ENCODE assay signal across 19 mouse cellular contexts in genomic region chr5:115626237-115626886, GRCm38 (mm10). TPM values are rescaled to one million over a fixed set of nuclear protein-coding genes. Genes with fewer than 3 reads are reported as not detected.
DNase-seq lines count a peak whose midpoint lies in the region; ATAC-seq and TF ChIP-seq lines count a peak whose summit lies in the region.
"Had no signal": no experiment of that assay in that cellular context is flagged by ENCODE, and none has a peak within 500 bp of the region (broad histone marks: within the 10 kb centered on the region; RNA-seq: fewer than 3 reads in every experiment).

No protein-coding gene starts in this region.

- DNase-seq in stomach, postnatal 0 days (ENCODE audit: low spot score), result no peak
- DNase-seq in yolk sac, embryonic 10.5 days (ENCODE audit: low spot score), result peak; percentile 9
- no peak for DNase-seq in testis, postnatal 10 days (ENCODE audit: low spot score)
- no peak for DNase-seq in right cerebral cortex, postnatal 10 days (ENCODE audit: low spot score in 2 of 2)
- DNase-seq: cerebellum, adult 18-20 months; gastrocnemius, postnatal 10 days; kidney, adult 11 months; kidney, postnatal 14 days; lung, postnatal 4 days; right cerebral cortex, postnatal 14 days; thymus, postnatal 4 days had no signal

- TF ChIP-seq EP300 in stomach, postnatal 0 days (optimal IDR thresholded peaks at IDR 0.05), result no peak

- H3K4me3 ChIP-seq in forebrain, embryonic 13.5 days, result no peak overlapping the region
- H3K4me3 ChIP-seq in forebrain, embryonic 12.5 days (replicated peaks), result no peak overlapping the region
- H3K4me3 ChIP-seq in stomach, embryonic 14.5 days (ENCODE audit: low read depth, low read length), result no peak overlapping the region
- H3K4me3 ChIP-seq in stomach, postnatal 0 days (ENCODE audit: low read depth, low read length), result no peak overlapping the region
- H3K4me3 ChIP-seq in liver, embryonic 15.5 days (replicated peaks), result peak overlapping the region; percentile 44
- H3K4me3 ChIP-seq: hindbrain, embryonic 13.5 days; midbrain, embryonic 15.5 days had no signal

- WGBS in forebrain, embryonic 13.5 days, result 89% methylated on average over 10 of the region's 10 CpGs
- WGBS in forebrain, embryonic 12.5 days, result 85% methylated on average over 10 of the region's 10 CpGs
- 86% methylated on average over 10 of the region's 10 CpGs for WGBS in stomach, embryonic 14.5 days
- WGBS in stomach, postnatal 0 days, result 81% methylated on average over 10 of the region's 10 CpGs
- 31% methylated on average over 10 of the region's 10 CpGs for WGBS in liver, embryonic 15.5 days (ENCODE audit: insufficient replicate concordance)

- peaks cover 10% of the 10 kb centered on the region for H3K4me1 ChIP-seq in forebrain, embryonic 13.5 days
- H3K4me1 ChIP-seq in forebrain, embryonic 12.5 days, result peaks cover 10% of the 10 kb centered on the region
- peaks cover 7% of the 10 kb centered on the region; the same call in 1 of the 2 replicates for H3K4me1 ChIP-seq in stomach, embryonic 14.5 days (ENCODE audit: control insufficient read depth, insufficient read depth, low read length)
- no peaks in the 10 kb centered on the region; the same call in 1 of the 2 replicates for H3K4me1 ChIP-seq in stomach, postnatal 0 days (replicated peaks; ENCODE audit: control insufficient read depth, insufficient read depth)
- peaks cover 79% of the 10 kb centered on the region for H3K4me1 ChIP-seq in liver, embryonic 15.5 days (replicated peaks)

- H3K27me3 ChIP-seq in forebrain, embryonic 13.5 days, result no peaks in the 10 kb centered on the region
- H3K27me3 ChIP-seq in forebrain, embryonic 12.5 days, result no peaks in the 10 kb centered on the region
- no peaks in the 10 kb centered on the region for H3K27me3 ChIP-seq in stomach, embryonic 14.5 days (ENCODE audit: control insufficient read depth, insufficient read depth, low read length)
- H3K27me3 ChIP-seq in stomach, postnatal 0 days (ENCODE audit: control insufficient read depth, insufficient read depth, low read length), result no peaks in the 10 kb centered on the region
- no peaks in the 10 kb centered on the region for H3K27me3 ChIP-seq in liver, embryonic 15.5 days
- H3K27me3 ChIP-seq: CH12.LX; hindbrain, embryonic 13.5 days; midbrain, embryonic 15.5 days had no signal

- no peak for TF ChIP-seq CTCF in stomach, postnatal 0 days (IDR thresholded peaks at IDR 0.05; ENCODE audit: low read depth)

- no peak overlapping the region for H3K4me2 ChIP-seq in forebrain, embryonic 13.5 days
- no peak overlapping the region for H3K4me2 ChIP-seq in forebrain, embryonic 12.5 days
- H3K4me2 ChIP-seq in stomach, embryonic 14.5 days (replicated peaks; ENCODE audit: low read depth, low read length), result no peak overlapping the region
- no peak overlapping the region for H3K4me2 ChIP-seq in stomach, postnatal 0 days (replicated peaks; ENCODE audit: low read depth)
- peak overlapping the region; percentile 78 for H3K4me2 ChIP-seq in liver, embryonic 15.5 days
- H3K4me2 ChIP-seq: hindbrain, embryonic 13.5 days; midbrain, embryonic 15.5 days had no signal

- 0 out of 2 replicates have a peak overlapping the region, but pooled peaks have one; percentile 6 for H3K9ac ChIP-seq in forebrain, embryonic 13.5 days
- H3K9ac ChIP-seq in forebrain, embryonic 12.5 days, result no peak overlapping the region
- no peak overlapping the region for H3K9ac ChIP-seq in stomach, embryonic 14.5 days (replicated peaks; ENCODE audit: low read depth, low read length)
- no peak overlapping the region for H3K9ac ChIP-seq in stomach, postnatal 0 days (ENCODE audit: low read length)
- peak overlapping the region; percentile 63 for H3K9ac ChIP-seq in liver, embryonic 15.5 days
- H3K9ac ChIP-seq: hindbrain, embryonic 13.5 days; midbrain, embryonic 15.5 days had no signal

- peaks cover 14% of the 10 kb centered on the region for H3K36me3 ChIP-seq in forebrain, embryonic 13.5 days (ENCODE audit: poor library complexity, severe bottlenecking)
- peaks cover 14% of the 10 kb centered on the region for H3K36me3 ChIP-seq in forebrain, embryonic 12.5 days (replicated peaks)
- peaks cover 8% of the 10 kb centered on the region; the same call in 1 of the 2 replicates for H3K36me3 ChIP-seq in stomach, embryonic 14.5 days (ENCODE audit: control insufficient read depth, insufficient read depth, low read length)
- no peaks in the 10 kb centered on the region for H3K36me3 ChIP-seq in stomach, postnatal 0 days (ENCODE audit: control insufficient read depth, insufficient read depth, low read length)
- H3K36me3 ChIP-seq in liver, embryonic 15.5 days (replicated peaks), result peaks cover 10% of the 10 kb centered on the region

- no peak for ATAC-seq in forebrain, embryonic 13.5 days
- no peak for ATAC-seq in forebrain, embryonic 12.5 days (ENCODE audit: low FRiP score)
- peak; percentile 42; the same call in 1 of the 2 replicates for ATAC-seq in stomach, embryonic 14.5 days (ENCODE audit: insufficient number of reproducible peaks, insufficient read depth, low FRiP score, low read depth)
- no peak for ATAC-seq in stomach, postnatal 0 days (ENCODE audit: low FRiP score, low TSS enrichment)
- peak; percentile 97 for ATAC-seq in liver, embryonic 15.5 days (ENCODE audit: insufficient read depth)
- ATAC-seq: forebrain, embryonic 16.5 days; midbrain, embryonic 15.5 days had no signal

- no peaks in the 10 kb centered on the region for H3K9me3 ChIP-seq in forebrain, embryonic 13.5 days (replicated peaks)
- H3K9me3 ChIP-seq in forebrain, embryonic 12.5 days, result no peaks in the 10 kb centered on the region
- no peaks in the 10 kb centered on the region for H3K9me3 ChIP-seq in stomach, embryonic 14.5 days (ENCODE audit: control insufficient read depth, low read depth, low read length)
- no peaks in the 10 kb centered on the region for H3K9me3 ChIP-seq in stomach, postnatal 0 days (ENCODE audit: control insufficient read depth, low read length)
- H3K9me3 ChIP-seq in liver, embryonic 15.5 days (replicated peaks), result no peaks in the 10 kb centered on the region
- H3K9me3 ChIP-seq: hindbrain, embryonic 13.5 days; midbrain, embryonic 15.5 days had no signal

- H3K27ac ChIP-seq in forebrain, embryonic 13.5 days, result no peak overlapping the region
- no peak overlapping the region for H3K27ac ChIP-seq in forebrain, embryonic 12.5 days
- H3K27ac ChIP-seq in stomach, embryonic 14.5 days (ENCODE audit: low read length), result no peak overlapping the region
- H3K27ac ChIP-seq in stomach, postnatal 0 days (replicated peaks), result no peak overlapping the region
- H3K27ac ChIP-seq in liver, embryonic 15.5 days (replicated peaks), result peak overlapping the region; percentile 98
- H3K27ac ChIP-seq: hindbrain, embryonic 13.5 days; midbrain, embryonic 15.5 days had no signal

RNA-seq across cellular contexts. Expression of gene Rab35, which starts 5.3 kb away (rescaled TPM):
- polyA plus RNA-seq in forebrain, embryonic 13.5 days (2015; fragmentation: Nextera tagmentation; extraction: Ambion mirVana), result 10.6 and 12.1 TPM in 2 replicates
- 16.1 and 16.7 TPM in 2 replicates for polyA plus RNA-seq in forebrain, embryonic 12.5 days (2016; fragmentation: Nextera tagmentation; extraction: Ambion mirVana)
- 12.7 and 14.7 TPM in 2 replicates for polyA plus RNA-seq in stomach, embryonic 14.5 days (2014; fragmentation: Nextera tagmentation; extraction: Ambion mirVana)
- polyA plus RNA-seq in stomach, postnatal 0 days (2015; fragmentation: Nextera tagmentation; extraction: Ambion mirVana), result 20.0 and 20.3 TPM in 2 replicates
- 12.0 and 13.1 TPM in 2 replicates for polyA plus RNA-seq in liver, embryonic 15.5 days (2015; fragmentation: Nextera tagmentation; extraction: Ambion mirVana)

Comparison
In these comparisons a context has a peak if more than half of its experiments do, and no peak if none do; other contexts are left out.
1. ATAC-seq: peak in stomach, embryonic 14.5 days (single experiment) and liver, embryonic 15.5 days (single experiment); none in forebrain, embryonic 13.5 days (single experiment), forebrain, embryonic 12.5 days (single experiment) and stomach, postnatal 0 days (single experiment).
2. H3K9ac ChIP-seq: peak in forebrain, embryonic 13.5 days (single experiment) and liver, embryonic 15.5 days (single experiment); none in forebrain, embryonic 12.5 days (single experiment), stomach, embryonic 14.5 days (single experiment) and stomach, postnatal 0 days (single experiment).